Mouse (Mus musculus) liver, embryonic 13.5 days (tissue): ENCODE data around the gene Mrps9. TPM values are rescaled to one million over a fixed set of nuclear protein-coding genes. Genes with fewer than 3 reads are reported as not detected.

Experiments used
- ATAC-seq: fragments of 200-750 bp; cut with Nextera tagmentation; 2 replicates; pipeline ENCODE4 v1.8.0; 2017; ENCODE audit warnings: low read depth, mild to moderate bottlenecking, moderate number of reproducible peaks, moderate library complexity
- DNase-seq: peaks from one replicate; pipeline ENCODE4 v3.0.0; 2022
- H3K27ac ChIP-seq: fragments of 300-500 bp; sonication (generic); 2 replicates; pipeline ENCODE4 v1.5.1; 2015; ENCODE audit warnings: moderate library complexity, mild to moderate bottlenecking, inconsistent platforms
- H3K27me3 ChIP-seq: fragments of 300-500 bp; sonication (generic); 2 replicates; pipeline ENCODE4 v1.6.1; 2015; ENCODE audit warnings: mild to moderate bottlenecking, inconsistent platforms
- H3K36me3 ChIP-seq: fragments of 300-500 bp; sonication (generic); 2 replicates; pipeline ENCODE4 v1.6.1; 2015; ENCODE audit warnings: mild to moderate bottlenecking, inconsistent platforms
- H3K4me1 ChIP-seq: fragments of 300-500 bp; sonication (generic); replicated peaks from 2 replicates; pipeline ENCODE4 v1.6.1; 2015; ENCODE audit warnings: inconsistent platforms
- H3K4me2 ChIP-seq: fragments of 300-500 bp; sonication (generic); 2 replicates; pipeline ENCODE4 v1.6.1; 2015; ENCODE audit warnings: inconsistent platforms, mild to moderate bottlenecking, moderate library complexity
- H3K4me3 ChIP-seq: fragments of 300-500 bp; sonication (generic); replicated peaks from 2 replicates; pipeline ENCODE4 v1.5.1; 2015; ENCODE audit warnings: mild to moderate bottlenecking, inconsistent platforms
- H3K9ac ChIP-seq: fragments of 300-500 bp; sonication (generic); 2 replicates; pipeline ENCODE4 v1.6.1; 2015; ENCODE audit warnings: mild to moderate bottlenecking, inconsistent platforms
- H3K9me3 ChIP-seq: fragments of 300-500 bp; sonication (generic); replicated peaks from 2 replicates; pipeline ENCODE4 v1.6.1; 2016; ENCODE audit warnings: inconsistent platforms
- WGBS: fragments of 180-500 bp; shearing (Covaris S2); methylation state at CpG from one replicate; pipeline ENCODE4 v1.1.7; 2015; ENCODE audit not compliant: insufficient replicate concordance; 5-methylcytosine and 5-hydroxymethylcytosine counted together
- polyA plus RNA-seq: library from polyadenylated mRNA; unstranded; fragments of >200 nt; fragmentation: Nextera tagmentation; extraction: Ambion mirVana; gene quantifications from 2 replicates; pipeline ENCODE4 v1.2.1, GENCODE M21; 2015

Gene Mrps9
- polyA plus RNA-seq, 1 experiment from 2014 or later = 32.2 TPM

DNA sequence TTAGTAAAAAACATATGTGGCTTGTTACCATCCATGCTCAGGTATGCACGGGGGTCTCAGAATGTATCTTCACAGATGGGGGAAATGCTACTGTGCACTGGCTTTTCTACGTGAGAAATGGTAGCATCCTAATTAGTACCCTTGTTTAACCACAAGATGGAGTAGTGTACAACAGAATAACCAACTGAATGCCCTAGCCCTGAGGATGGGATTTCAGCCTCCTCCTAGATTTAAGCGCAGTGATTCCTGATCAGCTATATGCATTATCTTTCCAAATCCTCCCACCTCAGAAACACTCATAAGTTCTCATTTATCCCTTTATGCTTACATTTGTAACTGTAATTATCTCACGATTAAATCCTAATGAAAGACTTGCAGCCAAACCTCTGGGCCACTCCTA lies 64.0 kb downstream of the Mrps9 start:
- 17% methylated on average over 4 of the region's 4 CpGs for whole genome bisulfite sequencing
- Histone ChIP-seq H3K27ac (no peak overlapping the region), H3K9ac (no peak overlapping the region), H3K9me3 (no peaks in the 10 kb centered on the region), H3K27me3 (no peaks in the 10 kb centered on the region), H3K4me2 (no peak overlapping the region), H3K4me1 (no peaks in the 10 kb centered on the region), H3K4me3 (no peak overlapping the region), H3K36me3 (no peaks in the 10 kb centered on the region)
- DNase-seq (no peak), ATAC-seq (no peak)

DNA sequence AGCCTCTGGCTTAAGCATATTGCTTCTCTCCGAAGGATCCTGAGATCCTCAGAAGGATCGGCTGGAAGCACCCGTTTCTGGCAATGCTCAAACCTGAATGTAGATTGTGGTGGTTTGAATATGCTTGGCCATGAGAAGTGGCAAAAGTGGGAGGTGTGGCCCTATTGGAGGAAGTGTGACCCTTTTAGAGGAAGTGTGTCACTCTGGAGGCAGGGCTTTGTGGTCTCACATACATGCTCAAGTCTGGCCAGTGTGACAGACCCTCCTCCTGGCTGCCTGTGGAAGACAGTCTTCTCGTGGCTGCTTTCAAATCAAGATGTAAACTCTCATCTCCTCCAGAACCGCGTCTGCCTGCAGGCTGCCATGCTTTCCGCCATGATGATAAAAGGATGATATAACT lies 65.7 kb downstream of the Mrps9 start:
- Histone ChIP-seq H3K27me3 (no peaks in the 10 kb centered on the region), H3K27ac (no peak overlapping the region), H3K4me3 (no peak overlapping the region), H3K9me3 (no peaks in the 10 kb centered on the region), H3K36me3 (no peaks in the 10 kb centered on the region), H3K9ac (no peak overlapping the region), H3K4me2 (no peak overlapping the region), H3K4me1 (no peaks in the 10 kb centered on the region)
- 64% methylated on average over 7 of the region's 7 CpGs for WGBS
- no peak for ATAC-seq
- DNase-seq = no peak

DNA sequence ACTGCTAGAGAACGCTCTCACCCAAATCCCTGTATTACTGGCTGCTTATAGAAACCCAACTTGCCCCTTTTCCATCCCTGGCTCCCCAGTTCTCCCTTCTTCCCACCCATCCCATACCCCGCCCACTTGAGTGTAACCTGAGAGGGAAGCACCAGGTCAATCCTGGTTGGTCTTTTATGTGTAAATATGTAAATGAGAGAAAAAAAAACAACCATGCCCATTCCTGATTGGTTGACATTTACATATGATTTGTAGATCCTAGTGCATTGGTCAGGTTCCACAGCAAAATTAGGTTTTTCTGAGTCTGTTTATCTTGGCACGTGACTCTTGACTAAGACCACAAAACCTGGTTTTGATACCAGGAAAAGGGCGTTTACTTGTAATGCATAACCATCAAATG lies 66.9 kb downstream of the Mrps9 start:
- no peaks in the 10 kb centered on the region for H3K27me3 ChIP-seq
- H3K9ac ChIP-seq = no peak overlapping the region
- H3K4me3 ChIP-seq = no peak overlapping the region
- H3K9me3 ChIP-seq = no peaks in the 10 kb centered on the region
- no peaks in the 10 kb centered on the region for H3K36me3 ChIP-seq
- ATAC-seq (no peak), DNase-seq (no peak)
- no peaks in the 10 kb centered on the region for H3K4me1 ChIP-seq
- H3K4me2 ChIP-seq = no peak overlapping the region
- 33% methylated on average over 4 of the region's 4 CpGs for WGBS
- H3K27ac ChIP-seq = no peak overlapping the region

DNA sequence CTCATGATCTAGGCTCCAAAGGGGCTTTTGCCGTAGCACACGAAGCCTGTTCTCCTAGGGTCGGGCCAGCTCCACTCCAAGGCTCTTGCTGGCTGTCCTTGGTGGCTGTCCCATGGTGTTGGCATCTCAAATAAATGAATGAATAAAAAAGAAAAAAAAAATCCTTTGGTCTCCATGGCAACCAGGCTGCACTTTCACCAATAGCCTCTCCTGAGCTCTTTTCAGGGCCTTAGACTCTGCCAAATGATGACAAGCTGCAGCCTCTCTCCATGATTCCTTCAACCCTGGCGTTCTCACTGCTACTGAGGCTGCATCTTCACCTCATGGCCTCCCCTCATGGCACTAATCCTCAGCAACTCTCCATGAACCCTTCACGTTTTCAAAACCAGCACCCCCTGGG lies 72.9 kb downstream of the Mrps9 start:
- DNase-seq = no peak
- H3K4me1 ChIP-seq = no peaks in the 10 kb centered on the region
- WGBS = 59% methylated on average over 5 of the region's 5 CpGs

DNA sequence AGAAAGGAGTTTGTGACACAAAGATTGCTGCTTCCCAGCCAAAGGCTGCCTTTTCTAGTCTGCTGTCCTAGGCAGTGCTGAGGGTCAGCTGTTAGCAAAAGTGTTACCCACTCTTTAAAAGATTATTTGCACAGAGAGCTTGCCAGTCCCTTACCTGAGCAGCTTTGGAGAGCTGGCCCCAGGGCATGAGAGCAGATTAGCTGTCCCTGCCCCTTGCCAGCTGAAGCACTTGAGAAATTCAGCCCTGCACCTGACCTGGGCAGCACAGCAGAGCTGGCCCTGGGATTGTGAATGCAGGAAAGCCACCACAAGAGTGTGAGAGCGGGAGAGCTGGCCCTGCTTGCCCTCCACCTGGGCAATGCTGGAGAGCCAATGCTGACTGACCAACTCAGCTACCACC lies 82.6 kb downstream of the Mrps9 start:
- no peaks in the 10 kb centered on the region for H3K27me3 ChIP-seq
- DNase-seq = no peak
- H3K27ac ChIP-seq = no peak overlapping the region
- no peak overlapping the region for H3K4me2 ChIP-seq
- no peak overlapping the region for H3K9ac ChIP-seq
- no peaks in the 10 kb centered on the region for H3K36me3 ChIP-seq
- no peaks in the 10 kb centered on the region for H3K9me3 ChIP-seq
- 50% methylated on average over 1 of the region's 1 CpGs for WGBS
- ATAC-seq = no peak
- H3K4me1 ChIP-seq = no peaks in the 10 kb centered on the region
- H3K4me3 ChIP-seq = no peak overlapping the region

More for the DNA sequence above, 72.9 kb downstream of the Mrps9 start:
- ATAC-seq = no peak
- Histone ChIP-seq H3K9me3 (no peaks in the 10 kb centered on the region), H3K9ac (no peak overlapping the region), H3K27ac (no peak overlapping the region), H3K36me3 (no peaks in the 10 kb centered on the region), H3K4me3 (no peak overlapping the region), H3K27me3 (no peaks in the 10 kb centered on the region), H3K4me2 (no peak overlapping the region)

DNA sequence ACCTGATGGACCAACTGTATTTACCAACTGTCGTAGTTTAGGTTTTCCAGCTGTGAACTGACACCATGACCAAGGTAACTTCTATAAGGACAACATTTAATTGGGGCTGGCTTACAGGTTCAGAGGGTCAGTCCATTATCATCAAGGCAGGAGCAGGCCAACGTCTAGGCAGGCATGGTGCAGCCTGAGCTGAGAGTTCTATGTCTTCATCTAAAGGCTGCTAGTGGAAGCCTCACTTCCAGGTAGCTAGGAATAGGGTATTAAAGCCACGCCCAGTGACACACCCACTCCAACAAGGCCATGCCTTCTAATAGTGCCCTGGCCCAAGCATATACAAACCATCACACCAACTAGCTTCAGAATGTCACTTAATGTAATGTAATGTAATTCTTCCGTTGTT lies 97.5 kb downstream of the Mrps9 start:
- H3K4me3 ChIP-seq = no peak overlapping the region
- no peaks in the 10 kb centered on the region for H3K9me3 ChIP-seq
- H3K36me3 ChIP-seq = no peaks in the 10 kb centered on the region
- H3K27me3 ChIP-seq = peaks cover 31% of the 10 kb centered on the region
- DNase-seq (no peak), ATAC-seq (no peak)
- no peaks in the 10 kb centered on the region for H3K4me1 ChIP-seq
- no peak overlapping the region for H3K4me2 ChIP-seq
- H3K27ac ChIP-seq = no peak overlapping the region
- WGBS = 57% methylated on average over 4 of the region's 4 CpGs
- no peak overlapping the region for H3K9ac ChIP-seq

DNA sequence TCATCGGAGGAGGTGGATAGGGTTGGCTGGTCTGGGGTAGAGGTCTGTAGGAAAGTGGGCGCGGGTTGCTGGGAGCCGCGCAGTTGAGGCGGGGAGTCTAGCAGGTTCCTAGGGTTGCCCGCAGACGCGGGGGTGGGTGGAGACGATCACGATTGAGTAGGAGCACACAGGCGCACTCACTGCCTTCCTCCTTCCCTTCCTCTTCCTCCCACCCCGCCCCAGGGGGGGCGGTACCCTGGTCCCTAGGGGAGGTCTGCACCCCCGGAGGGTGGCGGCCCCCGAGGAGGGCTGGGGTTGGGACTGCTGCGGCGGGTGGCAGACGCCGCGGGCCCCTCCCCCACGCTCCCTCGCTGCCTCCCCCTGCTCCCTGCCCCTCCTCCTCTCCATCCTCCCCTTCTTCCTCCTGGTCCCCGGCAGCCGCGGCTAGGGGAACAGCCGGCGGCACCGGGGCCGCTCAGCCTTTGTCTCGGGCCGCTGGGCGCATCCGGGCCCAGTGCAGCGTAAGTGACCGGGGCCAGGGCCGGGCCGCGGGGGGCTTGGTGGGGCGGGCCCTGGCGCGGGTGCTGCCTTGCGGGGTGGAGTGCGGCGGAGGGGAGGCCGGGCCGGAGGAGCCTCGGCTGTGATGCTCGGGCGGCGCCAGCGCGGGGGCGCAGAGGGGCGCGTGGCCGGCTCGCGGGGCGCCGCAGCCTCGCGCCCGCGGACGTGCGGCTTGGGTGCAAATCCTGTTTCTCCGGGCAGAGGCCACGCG lies 101.9 kb downstream of the Mrps9 start, which contains the start of gene Gpr45:
Gene Gpr45 (plus strand): TSS at position 139 of the 748 bp plus-strand sequence.
- Histone ChIP-seq H3K4me3 (peak within 1 kb of the TSS; percentile 54), H3K9ac (peak within 1 kb of the TSS; percentile 43), H3K36me3 (no peaks in the 10 kb centered on the region), H3K4me2 (peak within 1 kb of the TSS; percentile 65), H3K27ac (no peak within 1 kb of the TSS), H3K9me3 (no peaks in the 10 kb centered on the region), H3K27me3 (peaks cover 48% of the 10 kb centered on the region), H3K4me1 (no peaks in the 10 kb centered on the region)
- WGBS = 1% methylated on average over 56 of the region's 71 CpGs
- DNase-seq = no peak
- ATAC-seq = 0 out of 2 replicates have a peak, but pooled peaks have one; percentile 31

DNA sequence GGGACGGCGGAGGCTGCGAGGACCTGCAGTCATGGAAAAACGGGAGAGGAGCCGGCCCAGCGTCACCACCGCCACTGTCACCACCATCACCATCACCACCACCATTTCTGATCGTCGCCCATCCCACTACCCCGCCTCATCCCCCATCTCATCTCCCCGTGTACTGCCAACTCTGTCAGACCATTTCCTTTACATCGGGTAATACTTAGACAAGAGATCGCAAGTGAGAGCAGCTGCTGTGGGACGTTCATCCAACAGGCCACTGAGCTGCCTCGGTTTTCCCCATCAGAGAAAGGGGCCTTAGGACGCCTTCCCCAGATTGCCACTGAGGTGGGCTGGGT lies 102.4 kb downstream of the Mrps9 start:
- DNase-seq (no peak), ATAC-seq (no peak)
- Histone ChIP-seq H3K27me3 (peaks cover 48% of the 10 kb centered on the region), H3K9me3 (no peaks in the 10 kb centered on the region), H3K4me1 (no peaks in the 10 kb centered on the region), H3K4me3 (peak overlapping the region; percentile 54), H3K9ac (peak overlapping the region; percentile 43; the same call in 1 of the 2 replicates), H3K27ac (no peak overlapping the region), H3K36me3 (no peaks in the 10 kb centered on the region), H3K4me2 (peak overlapping the region; percentile 65)
- WGBS = 2% methylated on average over 16 of the region's 16 CpGs

Other genes with a start within 250 kb of the Mrps9 start
- gene Pou3f3, start 155.5 kb upstream of the Mrps9 start, polyA plus RNA-seq = 0.01 TPM in 1 of 2 replicates, not detected in the other
- 0.24 and 0.36 TPM in 2 replicates for gene Gpr45, start 101.6 kb downstream of the Mrps9 start, polyA plus RNA-seq
- gene Tgfbrap1, start 247.4 kb downstream of the Mrps9 start, polyA plus RNA-seq = 4.0 and 4.3 TPM in 2 replicates
- 9.4 and 11.8 TPM in 2 replicates for gene AI597479, start 247.5 kb downstream of the Mrps9 start, polyA plus RNA-seq